Mouse (Mus musculus) pancreas, adult 10 weeks (tissue): ENCODE data around the gene Plcz1. TPM values are rescaled to one million over a fixed set of nuclear protein-coding genes. Genes with fewer than 3 reads are reported as not detected.

ENCODE experiments used
- polyA plus RNA-seq: library from polyadenylated mRNA; stranded (reverse); fragments of 350-450 nt; fragmentation: Illumina TruSeq; extraction: RNeasy Lipid Tissue Mini Kit (QIAGEN cat#74804); gene quantifications from one replicate; pipeline ENCODE4 v1.2.3, GENCODE M21; 2015; ENCODE audit warnings: low read depth, low replicate concordance; ENCODE audit not compliant: insufficient read depth

Plcz1 gene
- polyA plus RNA-seq = not detected

DNA sequence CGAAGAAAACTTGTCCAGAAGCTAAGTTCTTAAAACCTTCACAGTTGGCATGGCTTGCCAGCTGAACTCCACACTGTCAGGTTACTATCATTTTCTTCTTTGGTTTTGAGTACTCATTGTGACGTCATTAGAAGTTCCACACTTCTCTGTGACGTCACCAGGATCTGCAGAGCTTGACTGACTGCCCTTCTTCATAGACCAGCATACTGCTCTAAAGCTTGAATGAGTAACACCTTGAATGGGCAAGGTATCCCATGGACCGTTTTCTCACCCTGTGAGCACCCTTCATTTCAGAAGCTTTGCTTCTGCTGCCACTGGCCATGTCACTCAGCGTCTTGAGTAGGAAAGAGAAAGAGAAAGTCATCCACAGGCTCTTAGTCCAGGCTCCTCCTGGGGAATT, at the start of gene Plcz1:
Gene Plcz1 (minus strand): TSS at position 101 of the 400 bp plus-strand sequence.

DNA sequence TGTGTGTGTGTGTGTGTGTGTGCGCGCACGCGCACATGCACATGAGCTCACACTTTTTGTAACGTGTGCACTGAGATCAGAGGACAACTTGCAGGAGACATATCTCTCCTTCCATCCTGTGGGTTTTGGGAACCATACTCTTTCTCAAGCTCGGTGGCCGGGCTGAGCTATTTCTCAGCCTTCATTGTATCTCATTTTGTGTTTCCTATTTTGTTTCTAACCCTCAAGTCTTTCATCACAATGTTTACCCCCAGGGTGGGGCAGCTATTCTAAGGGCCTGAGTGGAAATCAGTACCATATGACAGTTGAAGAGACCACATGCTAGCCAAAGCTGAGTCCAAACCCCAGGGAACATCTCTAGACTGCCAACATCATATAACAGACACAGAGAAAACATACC, 305 bp downstream of the Plcz1 start, which contains the start of gene Capza3:
Gene Capza3 (plus strand): TSS at position 301 of the 400 bp plus-strand sequence.

Other genes with a start within 250 kb of the Plcz1 start
- gene Capza3, start 205 bp downstream of the Plcz1 start, polyA plus RNA-seq = not detected